Mouse (Mus musculus) left cerebral cortex, adult 8-10 months (tissue): ENCODE results near the gene Dpm1. TPM values are rescaled to one million over a fixed set of nuclear protein-coding genes. Genes with fewer than 3 reads are reported as not detected.

Source experiments
- DNase-seq, 2 experiments: peaks; one replicate each; pipeline ENCODE4 v3.0.0; 2022; ENCODE audit warnings: low spot score in 2 of 2
- microRNA-seq, 2 experiments: library from miRNA; unstranded; fragments of <30 nt; microRNA quantifications; one replicate each; pipeline ENCODE4 v1.2.0; 2022
- total RNA-seq, 4 experiments: library from RNA; stranded (reverse); gene quantifications; 2 replicates each; pipeline ENCODE4 v1.2.4; 2022

Dpm1 gene
- total RNA-seq, 4 experiments from 2014 or later, result 44.0 to 64.1 (median 57.8) TPM

DNA sequence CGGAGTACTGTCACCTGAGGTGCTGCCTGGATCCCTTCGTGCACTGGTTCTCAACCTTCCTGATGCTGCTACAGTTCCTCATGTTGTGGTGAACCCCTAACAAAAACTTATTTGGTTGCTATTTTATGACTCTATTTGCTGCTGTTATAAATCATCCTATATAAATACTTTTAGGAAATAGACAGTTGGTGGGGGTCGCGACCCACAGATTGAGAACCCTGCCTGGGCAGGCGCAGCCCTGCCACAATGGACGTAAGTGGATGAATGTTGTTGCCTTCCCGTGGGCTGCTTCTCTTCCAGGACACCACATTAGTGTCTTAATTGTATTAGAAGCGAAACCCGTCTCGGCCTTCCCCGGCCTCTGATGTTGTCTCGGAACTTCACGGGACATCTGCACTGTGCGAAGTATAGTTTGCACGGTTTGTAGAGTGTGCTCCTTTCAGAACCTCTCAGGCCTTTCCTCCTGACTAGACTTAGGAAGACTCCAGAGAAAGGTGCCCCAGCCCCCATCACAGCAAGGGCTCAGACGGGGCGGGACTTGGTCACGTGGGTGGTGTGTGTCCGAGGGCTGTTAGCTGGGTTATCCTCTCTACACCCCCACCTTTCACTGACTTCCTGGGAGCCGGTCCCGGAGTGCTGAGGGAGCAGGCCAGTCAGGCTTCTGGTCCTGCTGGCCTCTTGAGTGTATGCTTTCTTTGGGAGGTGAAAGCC, 63.5 kb downstream of the Dpm1 start:
- no peak for DNase-seq

DNA sequence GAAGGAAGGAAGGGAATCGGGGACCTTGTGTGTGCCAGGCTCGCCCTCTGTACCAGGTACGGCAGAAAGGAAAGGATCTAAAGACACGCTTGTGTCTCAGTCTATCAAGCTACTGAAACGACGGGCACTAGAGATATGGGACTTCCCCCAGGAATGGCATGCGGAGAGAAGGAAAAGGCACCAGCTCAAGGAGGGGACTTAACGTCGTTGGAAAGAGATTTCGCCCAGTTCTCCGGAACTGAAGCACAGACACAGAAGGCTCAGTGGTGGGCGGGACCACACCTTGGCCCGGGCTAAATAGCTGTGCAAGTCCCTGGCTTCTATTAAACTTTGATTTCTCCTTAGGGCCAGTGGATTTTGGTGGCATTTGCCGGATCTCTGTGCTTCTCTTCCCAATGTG, 68.4 kb downstream of the Dpm1 start:
- no peak for DNase-seq

DNA sequence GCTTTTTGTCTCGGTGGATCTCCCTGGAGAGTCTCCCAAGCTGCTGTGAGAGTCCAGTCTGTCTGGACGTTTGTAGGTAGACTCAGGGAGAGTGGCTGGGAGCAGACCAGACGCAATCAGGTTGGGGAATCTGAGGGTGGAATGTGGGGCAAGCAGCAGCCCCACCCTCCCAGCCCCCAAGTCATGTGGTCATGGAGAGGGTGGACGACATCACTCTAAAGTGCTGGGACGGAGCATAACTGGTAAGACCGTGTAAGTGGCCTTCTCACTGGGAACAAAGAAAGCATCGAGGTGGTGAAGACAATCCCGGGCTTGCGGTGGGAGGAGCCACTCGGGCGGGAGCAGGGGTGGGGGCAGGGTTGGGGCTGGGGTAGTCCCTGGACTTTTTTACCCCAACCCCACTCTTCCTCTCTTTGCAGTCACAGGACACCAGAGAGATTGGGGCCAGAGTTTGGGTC, 68.8 kb downstream of the Dpm1 start:
- no peak for DNase-seq

DNA sequence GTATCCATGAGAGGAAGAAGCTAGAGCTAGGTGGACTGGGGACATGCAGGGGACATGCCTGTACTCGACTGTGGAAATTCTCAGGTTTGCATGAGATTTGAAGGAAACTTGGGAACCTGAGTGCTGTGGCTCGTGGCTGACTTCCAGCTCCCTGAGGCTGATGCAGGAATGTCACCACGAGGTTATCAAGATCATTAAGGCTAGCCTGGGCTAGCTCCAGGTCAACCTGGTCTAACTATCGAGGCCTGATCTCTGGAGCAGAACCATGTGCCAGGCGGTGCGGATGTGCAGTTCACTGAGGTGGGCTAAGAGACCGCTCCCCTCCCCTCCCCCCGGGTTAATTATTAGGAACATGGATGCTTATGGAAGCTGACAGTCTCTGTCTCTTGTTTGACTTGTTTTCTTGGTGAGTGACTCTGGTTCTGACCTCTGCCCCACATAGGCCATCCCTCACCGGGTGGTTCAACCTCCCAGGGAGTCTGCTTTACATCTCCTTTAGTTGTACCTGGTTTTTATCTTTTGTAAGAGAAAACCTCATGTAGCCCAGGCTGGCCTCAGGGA, 69.9 kb downstream of the Dpm1 start:
- DNase-seq, result no peak

Small RNA genes within 50 kb of the gene (microRNA-seq; reads per million reads assigned to microRNA genes)
- gene Gm24561, result 0 reads per million in 2 experiments

Other genes with a start within 250 kb of the Dpm1 start
- gene Ripor3, start 220.0 kb downstream of the Dpm1 start, total RNA-seq, result 1 to 10 TPM in 1 of 4 experiments, under 1 TPM in 3; 0.37 to 1.0 (median 0.65) TPM
- 1 to 10 TPM; 4.7 to 6.5 (median 5.8) TPM for gene Pard6b, start 149.6 kb downstream of the Dpm1 start, total RNA-seq
- gene Adnp, start 23.5 kb downstream of the Dpm1 start, total RNA-seq, result 10 to 100 TPM; 65.9 to 78.9 (median 72.1) TPM
- gene Gm20716, start 227 bp downstream of the Dpm1 start, total RNA-seq, result 10 to 100 TPM; 33.4 to 47.7 (median 40.3) TPM
- 10 to 100 TPM; 16.9 to 19.6 (median 19.2) TPM for gene Mocs3, start within 50 bp of the Dpm1 start, total RNA-seq
- 10 to 100 TPM; 20.9 to 27.9 (median 26.2) TPM for gene Kcng1, start 51.1 kb upstream of the Dpm1 start, total RNA-seq